Mouse (Mus musculus) G1E (cell line): ENCODE results near the gene Eif4e3.

Source experiments
- CTCF ChIP-seq: IDR thresholded peaks from 2 replicates; pipeline ENCODE4 v1.5.1; 2012; ENCODE audit warnings: low read depth, low read length, inconsistent platforms, mixed read lengths
- POLR2AphosphoS5 ChIP-seq: IDR thresholded peaks from 2 replicates; pipeline ENCODE4 v1.6.1; 2012; ENCODE audit warnings: low read depth, low read length, inconsistent platforms; ENCODE audit not compliant: insufficient replicate concordance
- TAL1 ChIP-seq: conservative IDR thresholded peaks from 2 replicates; pipeline ENCODE4 v1.6.1; 2012; ENCODE audit warnings: low read depth, low read length, inconsistent platforms, mixed read lengths

DNA sequence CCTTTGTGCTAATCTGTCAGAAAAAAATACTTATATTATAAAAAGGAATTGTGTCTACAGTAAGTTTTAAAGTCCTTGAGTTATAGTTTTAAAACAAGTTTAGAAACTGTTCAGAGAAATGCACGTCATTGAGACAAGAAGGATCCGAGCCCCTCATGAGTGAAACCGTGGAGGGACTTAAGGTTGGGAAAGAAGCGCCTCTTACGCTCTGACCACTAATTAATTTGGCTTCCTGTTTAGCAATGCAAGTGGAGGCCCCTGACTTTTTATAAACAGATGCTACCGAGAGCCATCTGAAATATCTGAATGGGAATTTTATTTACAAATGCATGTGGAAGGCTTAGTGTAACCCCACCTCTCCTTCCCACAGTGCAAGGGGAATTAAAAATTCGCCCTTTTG lies 41.3 kb downstream of the Eif4e3 start:
- TF ChIP-seq CTCF (no peak), TAL1 (no peak), POLR2AphosphoS5 (no peak)
